Mouse (Mus musculus) cerebellum, adult 2 months (tissue): ENCODE data around the gene Bhlhe41.

Experiments
- CTCF ChIP-seq: fragments of 200-500 bp; IDR thresholded peaks from 2 replicates; pipeline ENCODE4 v1.5.1; 2011; ENCODE audit warnings: low read depth, mild to moderate bottlenecking, control low read depth, low read length, moderate library complexity, borderline replicate concordance; ENCODE audit not compliant: insufficient read depth
- POLR2A ChIP-seq: fragments of 200-500 bp; IDR thresholded peaks from 2 replicates; pipeline ENCODE4 v1.6.1; 2011; ENCODE audit warnings: low read length, control low read depth, borderline replicate concordance; ENCODE audit not compliant: insufficient read depth

GRCm38 (mm10) chr6:145846948-145847347, 18.4 kb downstream of the Bhlhe41 start:
- TF ChIP-seq CTCF (no peak), POLR2A (no peak)
